Mouse (Mus musculus): Measurements from ENCODE around the gene Fam129b.

Gene Fam129b

GRCm38 (mm10) chr2:32859010-32859621, 16.8 kb upstream of the Fam129b start:
- DNase-seq (ENCODE audit: extremely low read depth, insufficient read length, low spot score) = peak; percentile 36

- DNase-seq (ENCODE audit: extremely low read depth, insufficient read length, low spot score) = no peak
These were observed 16.3 kb upstream of the Fam129b start for GRCm38 (mm10) chr2:32859622-32860012.

- no peak for DNase-seq (ENCODE audit: extremely low read depth, insufficient read length, low spot score)
These were observed 15.1 kb upstream of the Fam129b start for GRCm38 (mm10) chr2:32860799-32861198.

- DNase-seq (ENCODE audit: extremely low read depth, insufficient read length, low spot score) = no peak
These were observed 12.6 kb upstream of the Fam129b start for GRCm38 (mm10) chr2:32863317-32863716.

- DNase-seq (ENCODE audit: extremely low read depth, insufficient read length, low spot score) = peak; percentile 54
These were observed 11.2 kb upstream of the Fam129b start for GRCm38 (mm10) chr2:32864755-32865154.

GRCm38 (mm10) chr2:32867354-32867753, 8.6 kb upstream of the Fam129b start:
- peak; percentile 95 for DNase-seq (ENCODE audit: extremely low read depth, insufficient read length, low spot score)

- peak; percentile 73 for DNase-seq (ENCODE audit: extremely low read depth, insufficient read length, low spot score)
These were observed 6.1 kb upstream of the Fam129b start for GRCm38 (mm10) chr2:32869721-32870274.

- DNase-seq (ENCODE audit: extremely low read depth, insufficient read length, low spot score) = peak; percentile 73
These were observed 5.4 kb upstream of the Fam129b start for GRCm38 (mm10) chr2:32870275-32871100.

GRCm38 (mm10) chr2:32874070-32874469, 1.8 kb upstream of the Fam129b start:
- DNase-seq (ENCODE audit: extremely low read depth, insufficient read length, low spot score) = no peak

- peak; percentile 44 for DNase-seq (ENCODE audit: extremely low read depth, insufficient read length, low spot score)
These were observed 801 bp upstream of the Fam129b start for GRCm38 (mm10) chr2:32874951-32875674.

- no peak for DNase-seq (ENCODE audit: extremely low read depth, insufficient read length, low spot score)
These were observed 782 bp downstream of the Fam129b start for GRCm38 (mm10) chr2:32876490-32877302.

GRCm38 (mm10) chr2:32877303-32877702, 1.4 kb downstream of the Fam129b start:
- DNase-seq (ENCODE audit: extremely low read depth, insufficient read length, low spot score) = no peak

- DNase-seq (ENCODE audit: extremely low read depth, insufficient read length, low spot score) = peak; percentile 53
These were observed 2.0 kb downstream of the Fam129b start for GRCm38 (mm10) chr2:32877761-32878393.

GRCm38 (mm10) chr2:32878396-32878795, 2.5 kb downstream of the Fam129b start:
- no peak for DNase-seq (ENCODE audit: extremely low read depth, insufficient read length, low spot score)

- no peak for DNase-seq (ENCODE audit: extremely low read depth, insufficient read length, low spot score)
These were observed 3.7 kb downstream of the Fam129b start for GRCm38 (mm10) chr2:32879593-32879992.

GRCm38 (mm10) chr2:32881054-32881453, 5.1 kb downstream of the Fam129b start:
- DNase-seq (ENCODE audit: extremely low read depth, insufficient read length, low spot score) = peak; percentile 66

- DNase-seq (ENCODE audit: extremely low read depth, insufficient read length, low spot score) = peak; percentile 69
These were observed 5.8 kb downstream of the Fam129b start for GRCm38 (mm10) chr2:32881723-32882122.

GRCm38 (mm10) chr2:32882283-32883043, 6.5 kb downstream of the Fam129b start:
- peak; percentile 85 for DNase-seq (ENCODE audit: extremely low read depth, insufficient read length, low spot score)

GRCm38 (mm10) chr2:32884745-32885144, 8.8 kb downstream of the Fam129b start:
- DNase-seq (ENCODE audit: extremely low read depth, insufficient read length, low spot score) = no peak
